Mouse (Mus musculus): ENCODE measurements around the gene B4galt1.

GRCm38 (mm10) chr4:40795761-40796160 lies 58.0 kb downstream of the B4galt1 start:
- no peak for TF ChIP-seq CTCF (IDR thresholded peaks at IDR 0.05; ENCODE audit: borderline replicate concordance, insufficient read depth, low read depth, low read length)
- no peak for TF ChIP-seq POLR2A (IDR thresholded peaks at IDR 0.05; ENCODE audit: borderline replicate concordance, insufficient read depth, low read length)
